Mouse (Mus musculus): ENCODE measurements at regions not wholly inside any gene's neighbourhood (a gene's known extent, or its start where the extent isn't known, plus 50 kb on each side); places are given as distances from the start of the nearest gene placed in this dataset.

- H3K4me1 ChIP-seq (ENCODE audit: insufficient read depth) = no peaks in the 10 kb centered on the region
- H3K9ac ChIP-seq = no peak overlapping the region
- no peaks in the 10 kb centered on the region for H3K9me3 ChIP-seq (ENCODE audit: low read length)
- no peaks in the 10 kb centered on the region for H3K27me3 ChIP-seq (ENCODE audit: insufficient read depth, low read length)
- H3K4me2 ChIP-seq (ENCODE audit: low read depth) = no peak overlapping the region
- no peaks in the 10 kb centered on the region for H3K36me3 ChIP-seq (ENCODE audit: insufficient read depth)
- 36% methylated on average over 2 of the region's 2 CpGs for WGBS
- no peak overlapping the region for H3K27ac ChIP-seq (ENCODE audit: low read depth, low read length)
- DNase-seq (no peak), ATAC-seq (no peak)
- no peak overlapping the region for H3K4me3 ChIP-seq (ENCODE audit: low read depth, low read length)
- peak; percentile 43 for TF ChIP-seq CTCF (IDR thresholded peaks at IDR 0.05; ENCODE audit: low read depth)
Measured at GRCm38 (mm10) chr12:25415232-25415631, 318.3 kb upstream of the Id2 start.

GRCm38 (mm10) chr12:25407301-25407700, 310.4 kb upstream of the Id2 start:
- no peak overlapping the region for H3K4me2 ChIP-seq (ENCODE audit: low read depth)
- no peak for DNase-seq
- ATAC-seq = no peak
- no peaks in the 10 kb centered on the region for H3K4me1 ChIP-seq (ENCODE audit: insufficient read depth)
- no peaks in the 10 kb centered on the region for H3K36me3 ChIP-seq (ENCODE audit: insufficient read depth)
- H3K9ac ChIP-seq = no peak overlapping the region
- 0 out of 2 replicates have a peak, but pooled peaks cover 4% of the 10 kb centered on the region for H3K9me3 ChIP-seq (ENCODE audit: low read length)
- no peak overlapping the region for H3K4me3 ChIP-seq (ENCODE audit: low read depth, low read length)
- WGBS = 99% methylated on average over 2 of the region's 2 CpGs
- H3K27me3 ChIP-seq (ENCODE audit: insufficient read depth, low read length) = no peaks in the 10 kb centered on the region
- no peak for TF ChIP-seq CTCF (IDR thresholded peaks at IDR 0.05; ENCODE audit: low read depth)
- H3K27ac ChIP-seq (ENCODE audit: low read depth, low read length) = no peak overlapping the region

- Histone ChIP-seq H3K9me3 (ENCODE audit: low read length) (0 out of 2 replicates have a peak, but pooled peaks cover 4% of the 10 kb centered on the region), H3K27me3 (ENCODE audit: insufficient read depth, low read length) (no peaks in the 10 kb centered on the region), H3K4me3 (ENCODE audit: low read depth, low read length) (no peak overlapping the region), H3K36me3 (ENCODE audit: insufficient read depth) (no peaks in the 10 kb centered on the region), H3K9ac (no peak overlapping the region), H3K4me2 (ENCODE audit: low read depth) (no peak overlapping the region), H3K4me1 (ENCODE audit: insufficient read depth) (no peaks in the 10 kb centered on the region), H3K27ac (ENCODE audit: low read depth, low read length) (no peak overlapping the region)
- TF ChIP-seq CTCF (IDR thresholded peaks at IDR 0.05; ENCODE audit: low read depth) = no peak
- ATAC-seq = no peak
- no peak for DNase-seq
- 80% methylated on average over 5 of the region's 5 CpGs for WGBS
Measured at GRCm38 (mm10) chr12:25400326-25400725, 303.4 kb upstream of the Id2 start.

GRCm38 (mm10) chr12:25398726-25399125, 301.8 kb upstream of the Id2 start:
- no peak overlapping the region for H3K4me3 ChIP-seq (ENCODE audit: low read depth, low read length)
- 89% methylated on average over 3 of the region's 3 CpGs for WGBS
- no peak for ATAC-seq

GRCm38 (mm10) chr12:25394326-25394725, 297.4 kb upstream of the Id2 start:
- no peak overlapping the region for H3K9ac ChIP-seq
- no peaks in the 10 kb centered on the region for H3K4me1 ChIP-seq (ENCODE audit: insufficient read depth)
- no peak overlapping the region for H3K27ac ChIP-seq (ENCODE audit: low read depth, low read length)
- no peak overlapping the region for H3K4me2 ChIP-seq (ENCODE audit: low read depth)
- ATAC-seq = no peak
- H3K36me3 ChIP-seq (ENCODE audit: insufficient read depth) = no peaks in the 10 kb centered on the region
- TF ChIP-seq CTCF (IDR thresholded peaks at IDR 0.05; ENCODE audit: low read depth) = no peak
- H3K9me3 ChIP-seq (ENCODE audit: low read length) = no peaks in the 10 kb centered on the region
- WGBS = 94% methylated on average over 3 of the region's 3 CpGs
- no peaks in the 10 kb centered on the region for H3K27me3 ChIP-seq (ENCODE audit: insufficient read depth, low read length)
- no peak overlapping the region for H3K4me3 ChIP-seq (ENCODE audit: low read depth, low read length)
- DNase-seq = no peak

More at GRCm38 (mm10) chr12:25398726-25399125, 301.8 kb upstream of the Id2 start:
- no peaks in the 10 kb centered on the region for H3K27me3 ChIP-seq (ENCODE audit: insufficient read depth, low read length)
- H3K36me3 ChIP-seq (ENCODE audit: insufficient read depth) = no peaks in the 10 kb centered on the region
- no peak for TF ChIP-seq CTCF (IDR thresholded peaks at IDR 0.05; ENCODE audit: low read depth)
- no peak overlapping the region for H3K27ac ChIP-seq (ENCODE audit: low read depth, low read length)
- 0 out of 2 replicates have a peak, but pooled peaks cover 3% of the 10 kb centered on the region for H3K9me3 ChIP-seq (ENCODE audit: low read length)
- H3K4me2 ChIP-seq (ENCODE audit: low read depth) = no peak overlapping the region
- no peaks in the 10 kb centered on the region for H3K4me1 ChIP-seq (ENCODE audit: insufficient read depth)
- H3K9ac ChIP-seq = no peak overlapping the region
- DNase-seq = no peak

GRCm38 (mm10) chr12:25393501-25393900, 296.6 kb upstream of the Id2 start:
- Histone ChIP-seq H3K27ac (ENCODE audit: low read depth, low read length) (no peak overlapping the region), H3K4me2 (ENCODE audit: low read depth) (no peak overlapping the region), H3K4me1 (ENCODE audit: insufficient read depth) (no peaks in the 10 kb centered on the region), H3K4me3 (ENCODE audit: low read depth, low read length) (no peak overlapping the region), H3K27me3 (ENCODE audit: insufficient read depth, low read length) (no peaks in the 10 kb centered on the region), H3K9me3 (ENCODE audit: low read length) (no peaks in the 10 kb centered on the region), H3K9ac (no peak overlapping the region), H3K36me3 (ENCODE audit: insufficient read depth) (no peaks in the 10 kb centered on the region)
- ATAC-seq (no peak), DNase-seq (no peak)
- TF ChIP-seq CTCF (IDR thresholded peaks at IDR 0.05; ENCODE audit: low read depth) = no peak
- 84% methylated on average over 4 of the region's 4 CpGs for WGBS

GRCm38 (mm10) chr12:25389202-25389601, 292.3 kb upstream of the Id2 start:
- WGBS = 82% methylated on average over 5 of the region's 5 CpGs
- no peak for ATAC-seq
- no peaks in the 10 kb centered on the region for H3K27me3 ChIP-seq (ENCODE audit: insufficient read depth, low read length)

More at GRCm38 (mm10) chr12:25389202-25389601, 292.3 kb upstream of the Id2 start:
- H3K27ac ChIP-seq (ENCODE audit: low read depth, low read length) = no peak overlapping the region
- TF ChIP-seq CTCF (IDR thresholded peaks at IDR 0.05; ENCODE audit: low read depth) = no peak
- no peak overlapping the region for H3K4me3 ChIP-seq (ENCODE audit: low read depth, low read length)
- H3K9me3 ChIP-seq (ENCODE audit: low read length) = no peaks in the 10 kb centered on the region
- DNase-seq = no peak
- no peaks in the 10 kb centered on the region for H3K4me1 ChIP-seq (ENCODE audit: insufficient read depth)
- no peak overlapping the region for H3K4me2 ChIP-seq (ENCODE audit: low read depth)
- H3K9ac ChIP-seq = no peak overlapping the region
- H3K36me3 ChIP-seq (ENCODE audit: insufficient read depth) = no peaks in the 10 kb centered on the region

All from forebrain, postnatal 0 days (tissue).